Mouse (Mus musculus) C2C12 (cell line): ENCODE results near the gene Gsc2.

Experiments used
- CEBPB ChIP-seq: IDR thresholded peaks from one replicate; pipeline ENCODE4 v1.6.1; 2011; ENCODE audit warnings: low read depth, mild to moderate bottlenecking, control low read depth, moderate library complexity
- CTCF ChIP-seq: IDR thresholded peaks from one replicate; pipeline ENCODE4 v1.5.1; 2011; ENCODE audit not compliant: control insufficient read depth, insufficient read depth, insufficient read length

DNA sequence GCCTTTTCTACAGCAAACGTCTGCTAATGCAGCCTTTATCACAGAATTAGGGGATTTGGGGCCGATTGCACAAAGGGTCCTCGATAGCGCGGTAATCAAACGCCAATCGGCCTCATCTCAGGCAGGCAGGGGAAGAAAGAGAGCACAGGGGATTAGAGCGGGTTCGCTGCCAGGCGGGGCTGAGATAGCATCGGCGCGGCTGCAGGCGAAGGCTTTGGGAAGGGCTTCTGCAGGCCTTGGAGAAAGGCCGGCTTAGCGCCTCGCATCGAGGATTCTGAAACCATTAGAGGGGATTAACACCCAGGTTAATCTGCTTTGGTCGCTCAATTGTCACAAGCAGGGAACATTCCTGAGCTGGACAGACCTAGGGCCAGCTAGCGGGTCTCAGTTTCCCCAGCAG is 5.7 kb upstream of the Gsc2 start:
- no peak for TF ChIP-seq CTCF
- TF ChIP-seq CEBPB = no peak
